Mouse (Mus musculus): ENCODE results near the gene Wipi1. TPM values are rescaled to one million over a fixed set of nuclear protein-coding genes. Genes with fewer than 3 reads are reported as not detected.

Gene Wipi1
- polyA plus RNA-seq, 1 experiment from 2014 or later: 31.5 TPM

DNA sequence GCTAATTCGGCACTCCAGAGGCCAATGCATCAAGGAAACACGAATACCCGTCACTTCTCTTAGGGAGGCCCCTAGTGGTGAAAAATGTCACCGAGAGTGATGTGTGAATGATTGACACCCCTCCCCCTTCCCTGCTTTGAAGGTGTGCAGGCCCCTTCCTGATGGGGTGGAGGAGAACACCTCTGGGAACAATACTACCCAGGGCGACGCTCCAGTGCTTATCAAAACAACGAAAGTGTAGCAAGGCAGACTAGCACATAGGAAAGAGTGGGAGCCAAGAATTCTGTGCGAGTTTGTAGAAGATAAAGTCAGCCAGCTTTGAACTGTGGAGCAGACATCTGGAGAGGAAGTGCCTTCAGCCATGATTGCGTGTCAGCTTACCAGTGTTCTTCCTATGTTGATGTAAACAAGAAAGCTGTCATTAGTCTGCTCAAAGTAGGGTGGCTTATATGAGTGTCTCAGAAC lies 50.9 kb downstream of the Wipi1 start:
- Histone ChIP-seq H3K4me1 (ENCODE audit: control insufficient read depth in 2 of 2, insufficient read depth in 2 of 2, low read length in 2 of 2) (peaks cover 19 to 32% of the 10 kb centered on the region in 2 experiments), H3K9me3 (ENCODE audit: control insufficient read depth, low read length) (no peaks in the 10 kb centered on the region), H3K4me2 (ENCODE audit: low read length) (peak overlapping the region; percentile 32; the same call in 1 of the 2 replicates), H3K4me3 (ENCODE audit: control insufficient read depth in 1 of 2, insufficient read depth in 1 of 2, low read depth in 1 of 2, low read length in 2 of 2) (no peak overlapping the region), H3K27ac (replicated peaks in 1 of 2; ENCODE audit: control insufficient read depth in 1 of 2, insufficient read depth in 1 of 2, low read depth in 2 of 2, low read length in 2 of 2) (peak overlapping the region; percentile 28 to 35), H3K9ac (ENCODE audit: low read length) (no peak overlapping the region), H3K36me3 (ENCODE audit: control insufficient read depth, insufficient read depth, low read length) (no peaks in the 10 kb centered on the region), H3K27me3 (ENCODE audit: control insufficient read depth, insufficient read depth, low read length) (no peaks in the 10 kb centered on the region)
- WGBS: 5% methylated on average over 9 of the region's 9 CpGs
- ATAC-seq (ENCODE audit: insufficient number of reproducible peaks, insufficient read depth, low FRiP score, low read depth): peak; percentile 58

DNA sequence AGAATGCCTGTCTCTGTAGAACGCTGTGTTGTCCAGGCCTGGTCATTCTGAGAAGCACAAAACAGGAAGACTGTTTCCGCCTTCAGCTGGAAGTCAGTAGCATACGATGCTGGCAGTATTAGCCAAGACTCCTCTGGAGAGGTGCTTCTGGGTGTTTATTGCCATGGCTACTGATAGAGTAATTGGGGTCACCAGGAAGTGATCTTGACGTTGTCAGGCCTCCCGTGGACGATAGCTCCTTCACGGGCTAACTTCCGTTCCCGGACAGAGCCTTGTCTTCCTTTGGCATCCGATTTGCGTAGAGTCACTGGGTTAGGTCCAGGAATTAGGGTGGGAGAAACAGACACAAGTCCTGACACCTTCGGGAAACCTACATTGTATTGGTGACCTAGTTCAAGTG lies 52.5 kb downstream of the Wipi1 start:
- 80% methylated on average over 12 of the region's 12 CpGs for WGBS

DNA sequence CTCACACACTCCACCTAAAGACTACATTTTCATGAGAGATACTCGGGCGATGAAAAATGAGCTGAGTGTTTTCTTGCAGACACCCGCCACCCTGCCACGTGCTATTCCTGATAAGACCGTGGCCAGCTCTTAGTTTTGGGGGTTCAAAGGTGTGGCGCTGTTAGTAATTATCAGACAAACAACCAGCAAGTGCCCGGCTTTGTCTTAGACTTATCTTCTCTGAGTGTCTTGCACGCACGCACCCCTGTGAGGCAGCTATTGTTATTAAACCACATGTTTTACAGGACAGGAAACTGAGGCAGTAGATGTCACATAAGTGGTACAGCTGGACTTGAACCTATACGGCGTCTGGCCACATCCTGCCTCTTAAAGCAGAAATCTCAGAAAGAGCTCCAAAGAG lies 54.3 kb downstream of the Wipi1 start:
- H3K9me3 ChIP-seq (ENCODE audit: control insufficient read depth, low read length): no peaks in the 10 kb centered on the region
- no peak overlapping the region for H3K4me2 ChIP-seq (ENCODE audit: low read length)
- no peaks in the 10 kb centered on the region for H3K27me3 ChIP-seq (ENCODE audit: control insufficient read depth, insufficient read depth, low read length)
- H3K4me1 ChIP-seq (ENCODE audit: control insufficient read depth in 2 of 2, insufficient read depth in 2 of 2, low read length in 2 of 2): peaks cover 19 to 39% of the 10 kb centered on the region in 2 experiments
- 46% methylated on average over 11 of the region's 11 CpGs for WGBS
- H3K4me3 ChIP-seq (ENCODE audit: control insufficient read depth in 1 of 2, insufficient read depth in 1 of 2, low read depth in 1 of 2, low read length in 2 of 2): no peak overlapping the region
- ATAC-seq (ENCODE audit: insufficient number of reproducible peaks, insufficient read depth, low FRiP score, low read depth): no peak
- H3K27ac ChIP-seq (replicated peaks in 1 of 2; ENCODE audit: control insufficient read depth in 1 of 2, insufficient read depth in 1 of 2, low read depth in 2 of 2, low read length in 2 of 2): no peak overlapping the region
- H3K36me3 ChIP-seq (ENCODE audit: control insufficient read depth, insufficient read depth, low read length): no peaks in the 10 kb centered on the region
- H3K9ac ChIP-seq (ENCODE audit: low read length): no peak overlapping the region

More for the DNA sequence above, 52.5 kb downstream of the Wipi1 start:
- no peaks in the 10 kb centered on the region for H3K27me3 ChIP-seq (ENCODE audit: control insufficient read depth, insufficient read depth, low read length)
- H3K27ac ChIP-seq (replicated peaks in 1 of 2; ENCODE audit: control insufficient read depth in 1 of 2, insufficient read depth in 1 of 2, low read depth in 2 of 2, low read length in 2 of 2): no peak overlapping the region
- ATAC-seq (ENCODE audit: insufficient number of reproducible peaks, insufficient read depth, low FRiP score, low read depth): no peak
- no peaks in the 10 kb centered on the region for H3K36me3 ChIP-seq (ENCODE audit: control insufficient read depth, insufficient read depth, low read length)
- H3K4me3 ChIP-seq (ENCODE audit: control insufficient read depth in 1 of 2, insufficient read depth in 1 of 2, low read depth in 1 of 2, low read length in 2 of 2): no peak overlapping the region
- peaks cover 19 to 38% of the 10 kb centered on the region in 2 experiments for H3K4me1 ChIP-seq (ENCODE audit: control insufficient read depth in 2 of 2, insufficient read depth in 2 of 2, low read length in 2 of 2)
- no peaks in the 10 kb centered on the region for H3K9me3 ChIP-seq (ENCODE audit: control insufficient read depth, low read length)
- H3K9ac ChIP-seq (ENCODE audit: low read length): no peak overlapping the region
- H3K4me2 ChIP-seq (ENCODE audit: low read length): no peak overlapping the region

DNA sequence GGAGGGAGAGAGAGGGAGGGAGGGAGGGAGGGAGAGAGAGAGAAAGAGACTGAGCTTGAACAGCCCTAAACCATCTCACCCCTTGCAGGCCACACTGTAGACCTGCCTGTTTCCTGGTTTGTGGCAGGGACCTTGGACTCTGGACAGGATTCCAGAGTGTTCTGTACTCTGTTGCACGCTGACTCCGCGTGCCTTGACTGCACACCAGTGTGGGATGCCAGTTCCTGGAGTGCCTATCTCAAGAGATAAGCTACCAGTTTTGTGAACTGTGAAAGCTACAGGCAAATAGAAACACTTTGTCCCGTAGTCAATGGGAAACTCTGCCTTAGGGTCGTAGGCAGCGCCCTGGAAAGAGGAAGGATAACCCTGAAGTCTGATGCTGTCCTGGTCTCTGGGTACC lies 55.6 kb downstream of the Wipi1 start:
- H3K4me3 ChIP-seq (ENCODE audit: control insufficient read depth in 1 of 2, insufficient read depth in 1 of 2, low read depth in 1 of 2, low read length in 2 of 2): no peak overlapping the region
- H3K4me2 ChIP-seq (ENCODE audit: low read length): no peak overlapping the region
- peak overlapping the region in 1 of 2 experiments; percentile 41; a peak in 1 of 4 replicates for H3K27ac ChIP-seq (replicated peaks in 1 of 2; ENCODE audit: control insufficient read depth in 1 of 2, insufficient read depth in 1 of 2, low read depth in 2 of 2, low read length in 2 of 2)
- 24% methylated on average over 6 of the region's 6 CpGs for WGBS
- no peaks in the 10 kb centered on the region for H3K9me3 ChIP-seq (ENCODE audit: control insufficient read depth, low read length)
- peaks cover 16 to 36% of the 10 kb centered on the region in 2 experiments for H3K4me1 ChIP-seq (ENCODE audit: control insufficient read depth in 2 of 2, insufficient read depth in 2 of 2, low read length in 2 of 2)
- no peaks in the 10 kb centered on the region for H3K36me3 ChIP-seq (ENCODE audit: control insufficient read depth, insufficient read depth, low read length)
- H3K9ac ChIP-seq (ENCODE audit: low read length): no peak overlapping the region
- no peaks in the 10 kb centered on the region for H3K27me3 ChIP-seq (ENCODE audit: control insufficient read depth, insufficient read depth, low read length)
- no peak for ATAC-seq (ENCODE audit: insufficient number of reproducible peaks, insufficient read depth, low FRiP score, low read depth)

DNA sequence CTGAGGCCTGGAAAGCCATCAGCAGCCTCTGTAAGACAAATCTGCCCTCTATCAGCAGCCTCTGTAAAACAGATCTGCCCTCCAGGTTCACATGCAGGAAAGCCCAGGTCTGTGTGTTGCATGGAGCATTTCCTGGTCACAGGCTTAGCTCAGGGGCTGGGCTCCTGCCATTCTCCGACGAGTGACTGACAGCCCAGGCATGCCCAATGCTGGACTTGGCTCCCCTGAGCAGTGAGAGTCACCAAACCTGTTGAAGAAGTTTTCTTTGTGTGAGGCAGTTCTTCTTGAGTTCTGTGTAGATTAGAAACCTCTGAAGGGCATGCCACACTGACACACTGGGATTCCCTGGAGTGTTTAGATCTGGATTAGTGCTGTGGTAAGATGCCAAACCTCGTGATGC lies 57.3 kb downstream of the Wipi1 start:
- Histone ChIP-seq H3K4me1 (ENCODE audit: control insufficient read depth in 2 of 2, insufficient read depth in 2 of 2, low read length in 2 of 2) (peaks cover 11 to 23% of the 10 kb centered on the region in 2 experiments), H3K27ac (replicated peaks in 1 of 2; ENCODE audit: control insufficient read depth in 1 of 2, insufficient read depth in 1 of 2, low read depth in 2 of 2, low read length in 2 of 2) (0 out of 4 replicates have a peak overlapping the region, but pooled peaks of 1 of the 2 experiments have one; percentile 33), H3K9ac (ENCODE audit: low read length) (no peak overlapping the region), H3K4me3 (ENCODE audit: control insufficient read depth in 1 of 2, insufficient read depth in 1 of 2, low read depth in 1 of 2, low read length in 2 of 2) (no peak overlapping the region), H3K4me2 (ENCODE audit: low read length) (no peak overlapping the region), H3K9me3 (ENCODE audit: control insufficient read depth, low read length) (no peaks in the 10 kb centered on the region), H3K27me3 (ENCODE audit: control insufficient read depth, insufficient read depth, low read length) (no peaks in the 10 kb centered on the region), H3K36me3 (ENCODE audit: control insufficient read depth, insufficient read depth, low read length) (no peaks in the 10 kb centered on the region)
- 26% methylated on average over 3 of the region's 3 CpGs for WGBS
- no peak for ATAC-seq (ENCODE audit: insufficient number of reproducible peaks, insufficient read depth, low FRiP score, low read depth)

DNA sequence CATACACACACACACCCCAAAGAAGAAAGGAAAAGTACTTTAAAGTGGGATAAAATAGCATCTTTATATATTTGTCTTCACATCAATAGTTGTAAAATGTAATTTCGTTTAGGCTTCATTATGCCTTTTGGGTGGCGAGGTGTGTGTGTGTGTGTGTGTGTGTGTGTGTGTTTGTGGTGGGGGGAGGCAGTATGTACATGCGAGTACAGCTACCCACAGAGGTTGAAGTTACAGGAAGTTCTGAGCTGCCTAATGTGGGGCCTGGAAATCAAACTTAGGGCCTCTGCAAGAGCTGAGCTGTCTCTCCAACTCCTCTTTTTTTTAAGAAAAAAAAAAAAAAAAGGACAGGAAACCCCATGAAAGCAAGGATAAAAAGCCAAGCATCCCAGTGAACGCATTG lies 57.8 kb downstream of the Wipi1 start:
- no peak overlapping the region for H3K4me2 ChIP-seq (ENCODE audit: low read length)
- no peak overlapping the region for H3K9ac ChIP-seq (ENCODE audit: low read length)
- H3K36me3 ChIP-seq (ENCODE audit: control insufficient read depth, insufficient read depth, low read length): no peaks in the 10 kb centered on the region
- 0 out of 4 replicates have a peak overlapping the region, but pooled peaks of 1 of the 2 experiments have one; percentile 33 for H3K27ac ChIP-seq (replicated peaks in 1 of 2; ENCODE audit: control insufficient read depth in 1 of 2, insufficient read depth in 1 of 2, low read depth in 2 of 2, low read length in 2 of 2)
- ATAC-seq (ENCODE audit: insufficient number of reproducible peaks, insufficient read depth, low FRiP score, low read depth): no peak
- H3K4me3 ChIP-seq (ENCODE audit: control insufficient read depth in 1 of 2, insufficient read depth in 1 of 2, low read depth in 1 of 2, low read length in 2 of 2): no peak overlapping the region
- H3K27me3 ChIP-seq (ENCODE audit: control insufficient read depth, insufficient read depth, low read length): no peaks in the 10 kb centered on the region
- whole genome bisulfite sequencing: 70% methylated on average over 4 of the region's 4 CpGs
- peaks cover 11 to 23% of the 10 kb centered on the region in 2 experiments for H3K4me1 ChIP-seq (ENCODE audit: control insufficient read depth in 2 of 2, insufficient read depth in 2 of 2, low read length in 2 of 2)
- H3K9me3 ChIP-seq (ENCODE audit: control insufficient read depth, low read length): no peaks in the 10 kb centered on the region

DNA sequence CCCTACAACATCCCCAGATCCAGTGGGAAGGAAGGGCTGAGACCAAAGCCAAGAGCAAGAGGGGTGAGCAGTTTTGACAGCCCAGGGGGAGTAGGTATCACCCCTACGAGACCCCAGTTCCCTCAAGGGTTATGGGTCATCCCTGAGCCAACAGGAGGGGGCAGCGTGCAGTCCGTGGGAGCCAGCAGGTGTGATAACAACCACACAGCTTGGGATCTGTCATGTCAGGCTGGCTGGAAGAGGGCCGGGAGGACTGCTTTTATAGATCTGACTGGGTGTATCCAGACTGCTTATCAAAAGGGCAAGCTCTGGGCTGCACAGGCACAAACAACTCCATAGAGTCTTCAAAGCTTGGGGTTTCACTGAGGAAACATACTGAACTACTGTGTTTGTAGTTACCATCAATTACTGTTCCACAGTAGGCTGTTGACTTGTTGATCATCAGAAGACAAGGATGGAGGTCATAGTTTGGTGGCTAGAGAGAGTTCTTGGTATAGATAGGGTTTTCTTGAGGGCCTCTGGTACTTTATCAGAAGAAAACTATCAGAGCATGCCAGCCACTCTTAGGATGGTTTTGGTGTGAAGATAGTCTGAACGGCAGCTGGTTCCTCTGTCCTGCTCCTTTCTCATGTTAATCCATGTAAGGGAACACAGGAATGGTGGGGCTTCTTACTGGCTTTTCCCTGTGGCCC lies 62.0 kb downstream of the Wipi1 start:
- Histone ChIP-seq H3K27me3 (ENCODE audit: control insufficient read depth, insufficient read depth, low read length) (no peaks in the 10 kb centered on the region), H3K9ac (ENCODE audit: low read length) (no peak overlapping the region), H3K4me2 (ENCODE audit: low read length) (no peak overlapping the region), H3K4me3 (ENCODE audit: control insufficient read depth in 1 of 2, insufficient read depth in 1 of 2, low read depth in 1 of 2, low read length in 2 of 2) (no peak overlapping the region), H3K9me3 (ENCODE audit: control insufficient read depth, low read length) (no peaks in the 10 kb centered on the region), H3K27ac (replicated peaks in 1 of 2; ENCODE audit: control insufficient read depth in 1 of 2, insufficient read depth in 1 of 2, low read depth in 2 of 2, low read length in 2 of 2) (no peak overlapping the region), H3K36me3 (ENCODE audit: control insufficient read depth, insufficient read depth, low read length) (no peaks in the 10 kb centered on the region), H3K4me1 (ENCODE audit: control insufficient read depth in 2 of 2, insufficient read depth in 2 of 2, low read length in 2 of 2) (peaks cover 14 to 20% of the 10 kb centered on the region in 2 experiments)
- 46% methylated on average over 5 of the region's 5 CpGs for WGBS
- ATAC-seq (ENCODE audit: insufficient number of reproducible peaks, insufficient read depth, low FRiP score, low read depth): no peak
